Mouse (Mus musculus) liver, embryonic 13.5 days (tissue): ENCODE measurements around the gene Astn1. TPM values are rescaled to one million over a fixed set of nuclear protein-coding genes. Genes with fewer than 3 reads are reported as not detected.

Experiments
- ATAC-seq: fragments of 200-750 bp; cut with Nextera tagmentation; 2 replicates; pipeline ENCODE4 v1.8.0; 2017; ENCODE audit warnings: low read depth, mild to moderate bottlenecking, moderate number of reproducible peaks, moderate library complexity
- DNase-seq: peaks from one replicate; pipeline ENCODE4 v3.0.0; 2022
- H3K27ac ChIP-seq: fragments of 300-500 bp; sonication (generic); 2 replicates; pipeline ENCODE4 v1.5.1; 2015; ENCODE audit warnings: moderate library complexity, mild to moderate bottlenecking, inconsistent platforms
- H3K27me3 ChIP-seq: fragments of 300-500 bp; sonication (generic); 2 replicates; pipeline ENCODE4 v1.6.1; 2015; ENCODE audit warnings: mild to moderate bottlenecking, inconsistent platforms
- H3K36me3 ChIP-seq: fragments of 300-500 bp; sonication (generic); 2 replicates; pipeline ENCODE4 v1.6.1; 2015; ENCODE audit warnings: mild to moderate bottlenecking, inconsistent platforms
- H3K4me1 ChIP-seq: fragments of 300-500 bp; sonication (generic); replicated peaks from 2 replicates; pipeline ENCODE4 v1.6.1; 2015; ENCODE audit warnings: inconsistent platforms
- H3K4me2 ChIP-seq: fragments of 300-500 bp; sonication (generic); 2 replicates; pipeline ENCODE4 v1.6.1; 2015; ENCODE audit warnings: inconsistent platforms, mild to moderate bottlenecking, moderate library complexity
- H3K4me3 ChIP-seq: fragments of 300-500 bp; sonication (generic); replicated peaks from 2 replicates; pipeline ENCODE4 v1.5.1; 2015; ENCODE audit warnings: mild to moderate bottlenecking, inconsistent platforms
- H3K9ac ChIP-seq: fragments of 300-500 bp; sonication (generic); 2 replicates; pipeline ENCODE4 v1.6.1; 2015; ENCODE audit warnings: mild to moderate bottlenecking, inconsistent platforms
- H3K9me3 ChIP-seq: fragments of 300-500 bp; sonication (generic); replicated peaks from 2 replicates; pipeline ENCODE4 v1.6.1; 2016; ENCODE audit warnings: inconsistent platforms
- WGBS: fragments of 180-500 bp; shearing (Covaris S2); methylation state at CpG from one replicate; pipeline ENCODE4 v1.1.7; 2015; ENCODE audit not compliant: insufficient replicate concordance; 5-methylcytosine and 5-hydroxymethylcytosine counted together
- polyA plus RNA-seq: library from polyadenylated mRNA; unstranded; fragments of >200 nt; fragmentation: Nextera tagmentation; extraction: Ambion mirVana; gene quantifications from 2 replicates; pipeline ENCODE4 v1.2.1, GENCODE M21; 2015

Astn1 gene
- polyA plus RNA-seq, 1 experiment from 2014 or later, result 0.06 TPM

DNA sequence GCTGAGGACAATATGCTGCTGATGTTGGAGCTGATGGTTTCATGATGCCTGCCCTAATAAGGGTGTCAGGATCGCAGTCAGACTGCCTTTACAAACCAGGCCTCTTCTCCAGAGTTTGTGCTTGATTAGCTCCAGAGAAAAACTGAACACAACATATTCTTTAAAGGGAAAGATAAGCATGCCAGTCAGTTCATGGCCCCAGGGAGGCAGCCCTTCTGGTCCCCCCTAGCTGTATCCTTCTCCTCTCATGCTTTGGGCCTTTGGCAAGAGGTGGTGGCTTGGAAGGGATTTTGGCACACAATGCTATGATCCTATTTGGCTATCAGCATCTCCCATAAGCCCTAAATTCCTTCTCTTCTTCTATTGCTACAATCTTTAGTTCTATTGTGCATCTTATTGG is 128.1 kb downstream of the Astn1 start:
- H3K4me1 ChIP-seq, result no peaks in the 10 kb centered on the region
- H3K4me3 ChIP-seq, result no peak overlapping the region
- no peak overlapping the region for H3K27ac ChIP-seq
- WGBS, result 58% methylated on average over 1 of the region's 1 CpGs
- no peaks in the 10 kb centered on the region for H3K27me3 ChIP-seq
- no peak overlapping the region for H3K9ac ChIP-seq
- no peaks in the 10 kb centered on the region for H3K36me3 ChIP-seq
- ATAC-seq (no peak), DNase-seq (no peak)
- no peak overlapping the region for H3K4me2 ChIP-seq
- no peaks in the 10 kb centered on the region; the same call in 1 of the 2 replicates for H3K9me3 ChIP-seq

DNA sequence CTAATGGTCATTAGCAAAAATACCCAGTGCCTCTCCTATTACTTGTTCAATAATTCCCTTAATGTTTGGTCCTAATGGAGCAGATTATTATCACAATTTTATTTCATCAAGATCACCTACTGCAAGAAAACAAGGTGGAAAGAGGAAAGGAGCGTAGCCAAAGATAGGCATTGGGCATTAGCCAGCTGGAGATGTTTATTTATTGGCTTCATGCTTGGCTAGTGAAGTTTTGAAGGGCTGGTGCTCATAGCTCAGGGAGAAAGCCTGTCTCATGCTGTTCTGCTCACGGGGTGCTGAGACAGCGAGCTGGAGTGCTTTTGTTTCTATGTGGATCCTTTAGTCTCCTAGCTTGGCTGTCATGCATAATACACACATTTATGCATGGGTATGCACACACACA is 131.2 kb downstream of the Astn1 start:
- no peak for ATAC-seq
- Histone ChIP-seq H3K27ac (no peak overlapping the region), H3K4me3 (no peak overlapping the region), H3K36me3 (no peaks in the 10 kb centered on the region), H3K9ac (no peak overlapping the region), H3K9me3 (no peaks in the 10 kb centered on the region; the same call in 1 of the 2 replicates), H3K4me2 (no peak overlapping the region), H3K4me1 (no peaks in the 10 kb centered on the region), H3K27me3 (no peaks in the 10 kb centered on the region)
- 63% methylated on average over 3 of the region's 3 CpGs for WGBS
- no peak for DNase-seq

DNA sequence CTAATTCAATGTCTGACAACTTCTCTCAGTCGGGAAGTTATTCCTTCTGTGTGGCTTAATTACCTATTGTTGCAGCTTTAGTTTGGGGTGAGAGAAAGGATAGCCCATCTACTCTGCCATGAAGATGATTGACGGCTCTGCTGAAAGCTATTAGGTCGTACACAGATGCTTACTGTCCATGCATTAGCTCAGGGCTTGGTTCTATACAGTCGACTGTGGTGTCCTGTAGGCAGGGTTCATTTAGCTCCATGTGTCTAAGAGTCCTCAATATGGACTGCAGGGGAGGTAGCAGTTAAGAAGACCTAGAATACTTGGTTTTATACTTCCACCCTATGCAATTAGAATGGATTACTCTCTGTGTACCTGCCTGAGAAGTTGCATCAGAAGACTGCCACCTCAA is 138.1 kb downstream of the Astn1 start:
- no peak overlapping the region for H3K9ac ChIP-seq
- DNase-seq, result no peak
- no peak overlapping the region for H3K4me3 ChIP-seq
- no peak for ATAC-seq
- no peaks in the 10 kb centered on the region for H3K36me3 ChIP-seq
- WGBS, result 48% methylated on average over 4 of the region's 4 CpGs
- no peaks in the 10 kb centered on the region for H3K9me3 ChIP-seq
- no peaks in the 10 kb centered on the region for H3K27me3 ChIP-seq
- no peak overlapping the region for H3K4me2 ChIP-seq
- no peaks in the 10 kb centered on the region for H3K4me1 ChIP-seq
- no peak overlapping the region for H3K27ac ChIP-seq

DNA sequence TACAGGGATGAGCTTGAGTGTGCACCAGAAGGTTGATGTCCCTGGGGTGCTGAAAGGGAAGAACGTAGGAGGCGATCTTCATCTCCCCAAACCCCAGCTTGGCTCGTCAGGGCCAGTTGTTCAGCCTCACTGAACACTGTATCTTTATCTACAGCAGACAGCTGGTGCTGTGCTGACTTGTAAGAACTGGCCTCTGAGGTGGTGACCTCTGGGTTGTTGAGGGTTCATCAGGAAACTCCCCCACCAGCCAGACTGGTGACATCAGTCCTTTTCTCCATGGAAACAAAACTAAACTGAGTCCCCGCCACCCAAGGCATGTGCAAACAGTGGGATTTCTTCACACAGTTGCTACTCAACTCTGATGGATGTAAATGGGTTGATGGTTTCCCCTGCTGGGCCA is 138.9 kb downstream of the Astn1 start:
- DNase-seq (no peak), ATAC-seq (no peak)
- no peak overlapping the region for H3K9ac ChIP-seq
- no peak overlapping the region for H3K4me2 ChIP-seq
- no peaks in the 10 kb centered on the region for H3K4me1 ChIP-seq
- H3K27me3 ChIP-seq, result no peaks in the 10 kb centered on the region
- no peaks in the 10 kb centered on the region for H3K36me3 ChIP-seq
- WGBS, result 23% methylated on average over 4 of the region's 4 CpGs
- no peak overlapping the region for H3K27ac ChIP-seq
- H3K9me3 ChIP-seq, result no peaks in the 10 kb centered on the region
- no peak overlapping the region for H3K4me3 ChIP-seq

DNA sequence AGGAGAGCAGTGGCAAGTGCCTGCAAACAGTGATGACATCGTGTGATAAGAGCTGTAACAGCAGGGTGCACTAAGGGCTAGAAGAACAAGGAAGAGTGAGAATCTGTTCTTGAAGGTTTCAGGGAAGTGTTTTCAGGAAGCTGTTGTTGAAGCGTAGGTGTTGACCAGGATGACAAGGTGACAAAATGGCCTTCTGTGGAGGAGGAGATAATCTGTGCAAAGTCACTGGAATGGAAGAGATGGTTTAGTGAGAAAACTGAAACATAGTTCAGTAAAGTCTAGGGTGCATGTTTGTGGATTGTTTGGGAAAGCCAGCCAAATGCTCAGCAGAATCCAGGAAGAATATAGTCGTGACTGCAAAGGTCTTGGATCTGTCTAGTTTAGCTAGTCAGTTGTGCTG is 145.5 kb downstream of the Astn1 start:
- DNase-seq, result no peak
- H3K4me3 ChIP-seq, result no peak overlapping the region
- no peaks in the 10 kb centered on the region for H3K36me3 ChIP-seq
- no peak overlapping the region for H3K27ac ChIP-seq
- no peaks in the 10 kb centered on the region for H3K9me3 ChIP-seq
- no peaks in the 10 kb centered on the region for H3K4me1 ChIP-seq
- ATAC-seq, result no peak
- no peak overlapping the region for H3K4me2 ChIP-seq
- 28% methylated on average over 3 of the region's 3 CpGs for WGBS
- no peak overlapping the region for H3K9ac ChIP-seq
- no peaks in the 10 kb centered on the region for H3K27me3 ChIP-seq

DNA sequence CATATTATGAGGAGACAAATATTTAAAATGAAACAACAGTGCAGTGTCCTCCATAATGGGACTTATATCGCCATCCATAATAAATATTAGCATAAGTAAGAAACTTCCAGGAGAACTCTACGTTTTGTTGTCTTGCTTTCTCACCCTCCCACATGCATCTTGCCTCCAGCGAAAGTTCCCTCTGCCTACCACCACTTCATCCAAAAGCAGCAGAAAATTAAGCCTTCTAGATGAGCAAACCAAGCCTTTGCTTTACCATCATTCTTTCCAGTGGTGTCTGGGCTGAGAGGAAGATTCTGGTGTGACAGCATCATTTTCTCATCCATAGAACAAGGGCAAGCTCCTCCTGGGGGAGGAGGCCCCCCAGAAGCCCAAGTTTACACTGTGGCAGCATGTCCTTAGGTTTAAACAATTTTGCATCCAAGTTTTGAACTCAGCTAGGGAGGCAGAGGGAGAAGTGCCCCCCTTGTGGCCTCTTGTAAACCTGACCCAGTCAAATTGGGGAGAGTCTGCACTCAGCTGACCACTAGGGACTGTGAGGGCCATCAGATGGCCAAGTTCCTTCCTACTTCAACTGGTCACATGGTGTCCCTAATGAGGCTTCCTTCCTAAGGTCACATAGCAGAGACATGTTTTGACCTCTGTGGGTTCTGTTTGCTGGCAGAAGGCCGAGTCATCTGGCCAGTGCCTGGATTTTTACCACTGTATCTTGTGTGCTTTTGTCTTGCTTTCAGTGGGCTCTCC is 147.2 kb downstream of the Astn1 start:
- H3K27ac ChIP-seq, result no peak overlapping the region
- H3K4me2 ChIP-seq, result no peak overlapping the region
- no peaks in the 10 kb centered on the region for H3K9me3 ChIP-seq
- H3K4me3 ChIP-seq, result no peak overlapping the region
- H3K27me3 ChIP-seq, result no peaks in the 10 kb centered on the region
- DNase-seq, result no peak
- H3K36me3 ChIP-seq, result no peaks in the 10 kb centered on the region
- peak; percentile 48; the same call in 1 of the 2 replicates for ATAC-seq
- H3K9ac ChIP-seq, result no peak overlapping the region
- H3K4me1 ChIP-seq, result no peaks in the 10 kb centered on the region
- 52% methylated on average over 4 of the region's 4 CpGs for WGBS

DNA sequence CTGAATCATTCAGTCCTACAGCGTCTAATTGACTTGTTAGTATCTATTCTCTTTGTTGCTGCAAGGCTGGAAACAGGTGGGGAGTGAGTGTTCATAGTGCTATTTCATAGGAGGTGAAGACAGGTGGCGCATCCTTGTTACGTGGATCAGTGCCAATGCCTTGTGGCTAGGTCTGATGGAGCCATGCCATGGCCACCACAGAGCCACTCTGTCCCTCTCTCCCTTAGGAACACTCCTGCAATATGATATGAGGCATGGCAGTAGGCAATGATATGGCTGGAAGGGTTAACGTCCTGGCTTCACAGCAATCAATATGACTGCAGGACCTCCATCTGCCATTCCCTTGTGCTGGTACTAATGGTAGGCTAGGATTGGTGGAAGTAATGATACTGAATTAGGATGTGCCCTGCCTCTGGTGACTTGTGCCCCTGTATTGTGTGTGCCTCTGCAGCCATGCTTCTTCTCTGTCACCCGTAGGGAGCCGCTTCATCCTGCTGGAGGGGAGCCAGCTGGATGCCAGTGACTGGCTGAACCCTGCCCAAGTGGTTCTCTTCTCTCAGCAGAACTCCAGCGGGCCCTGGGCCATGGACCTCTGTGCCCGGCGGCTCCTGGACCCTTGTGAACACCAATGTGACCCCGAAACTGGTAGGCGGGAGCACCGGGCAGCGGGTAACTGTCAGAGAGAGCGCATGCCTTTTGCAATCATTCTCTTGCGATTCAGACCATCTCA is 148.6 kb downstream of the Astn1 start:
- Histone ChIP-seq H3K27me3 (no peaks in the 10 kb centered on the region), H3K4me3 (no peak overlapping the region), H3K9ac (no peak overlapping the region), H3K9me3 (no peaks in the 10 kb centered on the region), H3K36me3 (no peaks in the 10 kb centered on the region), H3K4me1 (no peaks in the 10 kb centered on the region), H3K4me2 (no peak overlapping the region), H3K27ac (no peak overlapping the region)
- DNase-seq (no peak), ATAC-seq (no peak)
- WGBS, result 78% methylated on average over 15 of the region's 15 CpGs

DNA sequence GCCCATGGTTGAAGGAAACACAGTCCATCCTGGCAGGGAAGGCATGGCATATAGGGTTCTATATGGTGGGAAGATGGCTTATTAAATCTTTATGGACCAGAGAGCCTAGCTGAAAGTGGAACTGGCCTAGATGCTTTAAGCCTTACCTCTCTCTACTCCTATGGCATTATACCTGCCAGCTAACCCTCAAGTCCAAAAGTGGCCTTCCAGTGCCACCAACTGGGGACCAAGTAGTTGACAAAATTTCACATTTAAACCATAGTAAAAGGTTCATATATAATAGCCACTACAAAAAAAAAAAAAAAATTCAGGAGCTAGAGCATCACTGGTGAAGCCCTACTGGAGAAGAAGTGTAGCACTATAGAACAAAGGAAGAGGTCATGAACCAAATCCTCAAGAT is 150.0 kb downstream of the Astn1 start:
- Histone ChIP-seq H3K4me2 (no peak overlapping the region), H3K4me3 (no peak overlapping the region), H3K4me1 (no peaks in the 10 kb centered on the region), H3K36me3 (no peaks in the 10 kb centered on the region), H3K9ac (no peak overlapping the region), H3K27ac (no peak overlapping the region), H3K27me3 (no peaks in the 10 kb centered on the region), H3K9me3 (no peaks in the 10 kb centered on the region)
- ATAC-seq (no peak), DNase-seq (no peak)

DNA sequence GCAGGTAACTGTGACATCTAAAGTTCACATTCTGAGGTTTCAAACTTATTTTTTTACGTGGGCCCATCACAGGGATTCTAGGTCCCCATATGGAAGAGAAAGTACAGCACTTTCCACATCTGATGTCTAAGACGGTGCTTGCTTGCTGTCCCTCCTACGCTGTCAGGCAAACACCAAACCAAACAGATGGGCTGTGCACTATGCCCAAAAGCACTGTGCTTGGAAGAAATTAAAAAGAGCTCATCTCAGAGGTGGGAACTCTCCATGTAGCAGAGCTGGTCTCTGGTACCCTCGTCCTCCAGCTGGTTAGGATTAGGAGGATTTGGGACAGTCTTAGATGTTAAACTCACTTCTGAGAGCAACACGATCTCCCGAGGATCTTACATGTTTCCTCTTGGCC is 150.6 kb downstream of the Astn1 start:
- H3K9ac ChIP-seq, result no peak overlapping the region
- H3K36me3 ChIP-seq, result no peaks in the 10 kb centered on the region
- no peak overlapping the region for H3K4me2 ChIP-seq
- no peaks in the 10 kb centered on the region for H3K9me3 ChIP-seq
- H3K27me3 ChIP-seq, result no peaks in the 10 kb centered on the region
- 67% methylated on average over 6 of the region's 6 CpGs for WGBS
- H3K4me3 ChIP-seq, result no peak overlapping the region
- no peaks in the 10 kb centered on the region for H3K4me1 ChIP-seq
- ATAC-seq (no peak), DNase-seq (no peak)
- H3K27ac ChIP-seq, result no peak overlapping the region

DNA sequence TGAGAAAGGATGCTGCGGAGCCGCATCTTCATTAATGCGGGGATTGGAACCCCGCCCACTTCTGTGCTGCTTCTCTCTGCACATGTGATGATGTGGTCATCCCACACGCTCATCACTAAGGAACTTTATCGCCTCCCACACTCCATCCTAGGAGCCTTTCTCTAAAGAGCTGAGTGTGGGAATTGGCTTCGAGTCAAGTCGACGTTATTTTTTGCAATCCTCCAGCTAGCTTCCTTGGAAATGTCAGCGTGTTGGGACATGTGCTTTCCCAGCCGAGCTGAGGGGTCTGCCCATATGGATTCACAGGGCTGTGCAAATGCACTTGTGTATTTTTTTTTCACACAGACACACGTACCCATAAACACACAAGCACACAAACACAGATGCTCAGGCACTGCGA is 151.5 kb downstream of the Astn1 start:
- no peaks in the 10 kb centered on the region for H3K27me3 ChIP-seq
- H3K4me1 ChIP-seq, result no peaks in the 10 kb centered on the region
- H3K4me2 ChIP-seq, result no peak overlapping the region
- no peak overlapping the region for H3K9ac ChIP-seq
- ATAC-seq (no peak), DNase-seq (no peak)
- 79% methylated on average over 13 of the region's 13 CpGs for WGBS
- no peak overlapping the region for H3K27ac ChIP-seq
- no peak overlapping the region for H3K4me3 ChIP-seq
- H3K9me3 ChIP-seq, result no peaks in the 10 kb centered on the region
- H3K36me3 ChIP-seq, result no peaks in the 10 kb centered on the region

DNA sequence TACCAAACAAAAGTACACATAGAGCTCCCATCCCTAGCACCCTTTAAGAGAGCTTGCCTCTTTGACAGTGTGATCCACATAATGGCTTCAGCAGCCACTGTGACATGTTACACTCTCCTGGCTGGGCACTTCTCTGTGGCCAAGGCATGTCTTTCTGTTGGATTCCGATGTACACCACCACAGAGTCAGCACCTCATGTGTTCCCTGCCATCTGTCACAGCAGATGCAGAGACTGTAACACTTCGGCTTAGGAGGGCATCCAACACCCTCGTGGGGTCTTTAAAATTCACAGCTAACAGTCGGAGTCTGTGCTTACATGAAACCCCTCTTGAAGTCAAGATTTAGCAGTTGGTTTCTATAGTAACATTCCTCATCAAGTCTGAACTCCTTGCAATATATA is 154.5 kb downstream of the Astn1 start:
- H3K4me2 ChIP-seq, result no peak overlapping the region
- no peaks in the 10 kb centered on the region for H3K36me3 ChIP-seq
- no peak overlapping the region for H3K9ac ChIP-seq
- no peaks in the 10 kb centered on the region for H3K4me1 ChIP-seq
- ATAC-seq (no peak), DNase-seq (no peak)
- H3K9me3 ChIP-seq, result no peaks in the 10 kb centered on the region
- H3K27ac ChIP-seq, result no peak overlapping the region
- 75% methylated on average over 4 of the region's 4 CpGs for WGBS
- no peaks in the 10 kb centered on the region for H3K27me3 ChIP-seq
- H3K4me3 ChIP-seq, result no peak overlapping the region

DNA sequence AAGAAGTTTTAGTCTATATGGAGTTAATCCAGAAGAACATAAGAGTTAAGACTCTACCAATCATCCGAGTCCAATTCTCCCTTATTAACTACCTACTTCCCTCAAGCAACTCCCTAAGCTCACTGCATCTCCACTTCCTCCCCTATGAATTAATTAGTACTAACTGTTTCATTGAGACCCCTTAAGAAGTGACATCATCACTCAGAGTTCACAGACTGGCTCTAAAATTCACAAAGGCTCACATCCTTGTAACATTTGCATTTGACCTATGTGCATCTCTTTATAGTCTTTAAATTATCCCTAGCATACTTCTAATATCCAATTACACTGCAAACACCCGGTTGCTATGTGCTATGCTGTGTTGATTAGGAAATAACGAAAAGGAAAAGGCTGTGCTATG is 174.1 kb downstream of the Astn1 start:
- Histone ChIP-seq H3K4me3 (no peak overlapping the region), H3K9ac (no peak overlapping the region), H3K4me1 (no peaks in the 10 kb centered on the region), H3K9me3 (no peaks in the 10 kb centered on the region), H3K27ac (no peak overlapping the region), H3K36me3 (no peaks in the 10 kb centered on the region), H3K4me2 (no peak overlapping the region), H3K27me3 (no peaks in the 10 kb centered on the region)
- ATAC-seq (no peak), DNase-seq (no peak)
- WGBS, result 43% methylated on average over 3 of the region's 3 CpGs
